Mouse (Mus musculus) heart, adult 18-20 months (tissue): ENCODE measurements around the gene Enox2. TPM values are rescaled to one million over a fixed set of nuclear protein-coding genes. Genes with fewer than 3 reads are reported as not detected.

Experiments used
- DNase-seq, 2 experiments: peaks; one replicate each; pipeline ENCODE4 v3.0.0; 2021 to 2022; ENCODE audit warnings: mixed read lengths in 1 of 2
- long read RNA-seq, 2 experiments: library from polyadenylated mRNA; stranded (forward); transcript quantifications; one replicate each; pipeline ENCODE4 v2.0.0; 2021
- total RNA-seq, 2 experiments: library from RNA; stranded (reverse); gene quantifications; 2 replicates each; pipeline ENCODE4 v1.2.3; 2021

Enox2 gene
- 1 to 10 TPM; 6.1 to 9.2 TPM for total RNA-seq
- long read RNA-seq, experiment 1, partial matches to known transcripts, result 0 of 5 reads
- long read RNA-seq, experiment 1, other reads (novel, unspliced or antisense), result 3 of 5 reads
- long read RNA-seq, experiment 2, partial matches to known transcripts, result 0 of 2 reads
- long read RNA-seq, experiment 2, other reads (novel, unspliced or antisense), result 1 of 2 reads

GRCm38 (mm10) chrX:49287700-49288563 lies at the start of gene Enox2:
Gene Enox2 (minus strand): TSS chrX:49288259.
- DNase-seq, result peak; percentile 85 to 93

- DNase-seq, result peak in 1 of 2 experiments; percentile 14
Measured at GRCm38 (mm10) chrX:49309496-49309895, 21.4 kb upstream of the Enox2 start.

GRCm38 (mm10) chrX:49306659-49307058 lies 18.6 kb upstream of the Enox2 start:
- DNase-seq, result peak; percentile 2 to 39

- peak; percentile 18 to 23 for DNase-seq
Measured at GRCm38 (mm10) chrX:49279918-49280586, 8.0 kb downstream of the Enox2 start.

GRCm38 (mm10) chrX:49273487-49274042 lies 14.5 kb downstream of the Enox2 start:
- no peak for DNase-seq

GRCm38 (mm10) chrX:49250816-49251215 lies 37.2 kb downstream of the Enox2 start:
- no peak for DNase-seq

GRCm38 (mm10) chrX:49225792-49226426 lies 62.1 kb downstream of the Enox2 start:
- no peak for DNase-seq

GRCm38 (mm10) chrX:49216422-49216821 lies 71.6 kb downstream of the Enox2 start:
- no peak for DNase-seq

GRCm38 (mm10) chrX:49196386-49196785 lies 91.7 kb downstream of the Enox2 start:
- DNase-seq, result peak in 1 of 2 experiments; percentile 6

GRCm38 (mm10) chrX:49181136-49181535 lies 106.9 kb downstream of the Enox2 start:
- DNase-seq, result no peak

- DNase-seq, result no peak
Measured at GRCm38 (mm10) chrX:49178670-49179069, 109.4 kb downstream of the Enox2 start.

- no peak for DNase-seq
Measured at GRCm38 (mm10) chrX:49154280-49154679, 133.8 kb downstream of the Enox2 start.

- DNase-seq, result no peak
Measured at GRCm38 (mm10) chrX:49124774-49125429, 163.2 kb downstream of the Enox2 start.

- peak in 1 of 2 experiments; percentile 12 for DNase-seq
Measured at GRCm38 (mm10) chrX:49116465-49116864, 171.6 kb downstream of the Enox2 start.

- peak in 1 of 2 experiments; percentile 2 for DNase-seq
Measured at GRCm38 (mm10) chrX:49112412-49112811, 175.6 kb downstream of the Enox2 start.

GRCm38 (mm10) chrX:49100542-49100941 lies 187.5 kb downstream of the Enox2 start:
- peak; percentile 9 to 13 for DNase-seq

GRCm38 (mm10) chrX:49096249-49096648 lies 191.8 kb downstream of the Enox2 start:
- DNase-seq, result no peak

- no peak for DNase-seq
Measured at GRCm38 (mm10) chrX:49075055-49075454, 213.0 kb downstream of the Enox2 start.

GRCm38 (mm10) chrX:49073563-49073962 lies 214.5 kb downstream of the Enox2 start:
- DNase-seq, result peak in 1 of 2 experiments; percentile 10

GRCm38 (mm10) chrX:49045118-49045517 lies 242.9 kb downstream of the Enox2 start:
- no peak for DNase-seq

- DNase-seq, result no peak
Measured at GRCm38 (mm10) chrX:49009746-49010145, 278.3 kb downstream of the Enox2 start.
